Mouse (Mus musculus) retina, embryonic 14.5 days (tissue): ENCODE data around the gene Tex52.

Experiments used
- DNase-seq: peaks from one replicate; pipeline ENCODE4 v3.0.0-alpha.2; 2015; ENCODE audit warnings: low spot score

The Tex52 gene

GRCm38 (mm10) chr6:128429300-128429699 is 54.0 kb downstream of the Tex52 start:
- no peak for DNase-seq

- DNase-seq, result no peak
Measured at GRCm38 (mm10) chr6:128429826-128430225, 54.6 kb downstream of the Tex52 start.

GRCm38 (mm10) chr6:128432356-128432915 is 57.2 kb downstream of the Tex52 start:
- DNase-seq, result no peak

- no peak for DNase-seq
Measured at GRCm38 (mm10) chr6:128433566-128433965, 58.3 kb downstream of the Tex52 start.
